Mouse (Mus musculus) thymus, postnatal 4 days (tissue): ENCODE results near the gene Ptprc.

Experiments used
- DNase-seq: peaks from one replicate; pipeline ENCODE4 v3.0.0; 2021

Ptprc gene

GRCm38 (mm10) chr1:138148844-138149243 is 26.7 kb downstream of the Ptprc start:
- no peak for DNase-seq

GRCm38 (mm10) chr1:138145571-138145970 is 29.9 kb downstream of the Ptprc start:
- DNase-seq: no peak

GRCm38 (mm10) chr1:138145148-138145547 is 30.4 kb downstream of the Ptprc start:
- no peak for DNase-seq

GRCm38 (mm10) chr1:138144365-138144764 is 31.1 kb downstream of the Ptprc start:
- DNase-seq: no peak

GRCm38 (mm10) chr1:138140769-138141168 is 34.7 kb downstream of the Ptprc start:
- no peak for DNase-seq

GRCm38 (mm10) chr1:138137696-138138095 is 37.8 kb downstream of the Ptprc start:
- no peak for DNase-seq

- DNase-seq: no peak
These were observed 38.4 kb downstream of the Ptprc start for GRCm38 (mm10) chr1:138137024-138137577.

- peak; percentile 81 for DNase-seq
These were observed 39.1 kb downstream of the Ptprc start for GRCm38 (mm10) chr1:138136373-138136779.

GRCm38 (mm10) chr1:138135637-138136372 is 39.7 kb downstream of the Ptprc start:
- DNase-seq: no peak

GRCm38 (mm10) chr1:138135117-138135516 is 40.4 kb downstream of the Ptprc start:
- DNase-seq: no peak

GRCm38 (mm10) chr1:138134324-138134723 is 41.2 kb downstream of the Ptprc start:
- no peak for DNase-seq

GRCm38 (mm10) chr1:138131739-138132138 is 43.8 kb downstream of the Ptprc start:
- DNase-seq: no peak

GRCm38 (mm10) chr1:138130145-138130544 is 45.4 kb downstream of the Ptprc start:
- DNase-seq: no peak

GRCm38 (mm10) chr1:138126843-138127242 is 48.7 kb downstream of the Ptprc start:
- DNase-seq: no peak

- no peak for DNase-seq
These were observed 50.2 kb downstream of the Ptprc start for GRCm38 (mm10) chr1:138125281-138125680.

- peak; percentile 58 for DNase-seq
These were observed 51.6 kb downstream of the Ptprc start for GRCm38 (mm10) chr1:138123866-138124265.

GRCm38 (mm10) chr1:138119895-138120294 is 55.6 kb downstream of the Ptprc start:
- no peak for DNase-seq

- no peak for DNase-seq
These were observed 82.3 kb downstream of the Ptprc start for GRCm38 (mm10) chr1:138093219-138093618.

GRCm38 (mm10) chr1:138085810-138086209 is 89.7 kb downstream of the Ptprc start:
- peak; percentile 50 for DNase-seq

- no peak for DNase-seq
These were observed 91.8 kb downstream of the Ptprc start for GRCm38 (mm10) chr1:138083707-138084106.

- DNase-seq: no peak
These were observed 95.2 kb downstream of the Ptprc start for GRCm38 (mm10) chr1:138080308-138080707.

GRCm38 (mm10) chr1:138044196-138044945 is 131.1 kb downstream of the Ptprc start:
- DNase-seq: peak; percentile 89

GRCm38 (mm10) chr1:138040556-138040955 is 135.0 kb downstream of the Ptprc start:
- no peak for DNase-seq

- peak; percentile 41 for DNase-seq
These were observed 136.3 kb downstream of the Ptprc start for GRCm38 (mm10) chr1:138039201-138039600.
